Mouse (Mus musculus): ENCODE results near the gene Gm45194. TPM values are rescaled to one million over a fixed set of nuclear protein-coding genes. Genes with fewer than 3 reads are reported as not detected.

Gm45194 gene
- 7.6 TPM for polyA plus RNA-seq (2014; fragmentation: Illumina TruSeq; extraction: RNeasy Lipid Tissue Mini Kit (QIAGEN cat#74804); ENCODE audit: low read depth, low replicate concordance)

DNA sequence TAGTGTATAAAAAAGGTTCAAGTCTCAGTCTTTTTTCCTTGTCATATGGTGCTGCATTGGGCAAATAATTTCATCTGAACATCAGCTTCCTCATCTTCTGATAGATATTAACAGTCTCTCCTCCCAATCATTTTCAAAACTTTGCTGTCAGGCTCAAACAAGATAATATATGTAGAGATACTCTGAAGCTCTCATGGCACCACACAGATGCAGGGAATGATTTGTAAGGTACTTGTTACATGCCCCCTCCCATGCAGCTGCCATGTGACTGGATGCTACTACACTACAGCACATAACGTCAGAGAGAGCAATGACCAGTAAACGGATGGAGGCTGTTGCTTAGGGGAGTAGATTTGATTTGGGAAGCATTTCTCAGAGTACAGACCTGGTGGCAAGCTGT is at the start of gene Gm45194:
Gene Gm45194 (plus strand): TSS at position 301 of the 400 bp plus-strand sequence.

DNA sequence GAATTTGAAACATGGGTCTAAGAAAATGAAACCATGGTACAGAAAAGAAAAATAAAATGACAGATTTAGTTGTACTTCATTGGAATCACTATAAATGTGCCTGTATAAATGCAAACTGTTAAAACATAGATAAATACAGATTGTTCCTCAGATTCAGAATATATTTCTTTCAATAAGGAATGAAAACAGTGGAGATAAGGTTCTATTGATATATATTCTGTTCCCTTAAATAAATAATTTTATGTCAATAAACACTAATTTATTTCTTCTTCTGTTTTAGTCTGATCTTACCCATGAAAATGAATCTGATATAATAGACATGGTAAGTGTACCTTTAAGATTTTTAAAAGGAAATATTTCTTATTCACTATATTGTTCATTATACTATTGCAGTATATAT is 119.5 kb downstream of the Gm45194 start, which contains the start of gene Tex16:
Gene Tex16 (plus strand): TSS at position 301 of the 400 bp plus-strand sequence.

DNA sequence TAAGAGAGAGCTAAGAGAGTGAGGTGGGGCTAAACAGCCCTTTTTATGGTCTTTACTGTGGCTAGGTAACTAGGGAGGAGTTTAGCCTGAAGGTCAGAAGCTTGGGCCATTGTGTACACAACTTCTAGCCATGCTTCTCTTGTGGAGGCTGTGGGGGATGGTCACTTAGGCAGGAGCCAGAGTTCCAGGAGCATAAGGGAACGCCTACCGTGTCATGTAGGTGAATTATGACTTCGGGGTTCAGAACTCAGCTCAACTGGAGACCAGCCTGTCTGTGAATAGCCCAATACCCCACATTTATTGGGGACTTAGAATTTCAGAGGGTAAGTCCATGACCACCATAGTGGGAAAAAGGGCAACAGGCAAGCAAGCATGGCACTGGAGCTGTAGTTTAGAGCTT is 347.6 kb downstream of the Gm45194 start, which contains the start of gene 4933403O08Rik:
Gene 4933403O08Rik (plus strand): TSS at position 301 of the 400 bp plus-strand sequence.

Other genes with a start within 250 kb of the Gm45194 start
- gene Hdx, start 194.3 kb upstream of the Gm45194 start, polyA plus RNA-seq (2014; fragmentation: Illumina TruSeq; extraction: RNeasy Lipid Tissue Mini Kit (QIAGEN cat#74804); ENCODE audit: low read depth, low replicate concordance): 3.8 TPM
- gene Tex16, start 119.6 kb downstream of the Gm45194 start, polyA plus RNA-seq (2014; fragmentation: Illumina TruSeq; extraction: RNeasy Lipid Tissue Mini Kit (QIAGEN cat#74804); ENCODE audit: low read depth, low replicate concordance): 7.9 TPM

Measured in adrenal gland, adult 10 weeks (tissue).